Mouse (Mus musculus): Measurements from ENCODE around the gene Itk. TPM values are rescaled to one million over a fixed set of nuclear protein-coding genes. Genes with fewer than 3 reads are reported as not detected.

Gene Itk
- total RNA-seq, 1 experiment from 2014 or later: 6.0 TPM

Other genes starting within 250 kb of the Itk start
- not detected in 2 replicates for gene Nipal4, start 223.0 kb downstream of the Itk start, total RNA-seq (2017)
- not detected in 2 replicates for gene Fndc9, start 154.0 kb downstream of the Itk start, total RNA-seq (2017)
- gene Cyfip2, start 76.7 kb downstream of the Itk start, total RNA-seq (2017): 79.8 and 93.2 TPM in 2 replicates
- not detected in 2 replicates for gene Fam71b, start 7.0 kb upstream of the Itk start, total RNA-seq (2017)
- 35.3 and 36.8 TPM in 2 replicates for gene Med7, start 47.4 kb upstream of the Itk start, total RNA-seq (2017)
- gene Havcr2, start 65.4 kb upstream of the Itk start, total RNA-seq (2017): 5.2 and 5.9 TPM in 2 replicates
- not detected in 2 replicates for gene Gm12169, start 134.7 kb upstream of the Itk start, total RNA-seq (2017)
- not detected in 2 replicates for gene BC053393, start 182.0 kb upstream of the Itk start, total RNA-seq (2017)
- not detected in 2 replicates for gene Dppa1, start 239.7 kb upstream of the Itk start, total RNA-seq (2017)